Mouse (Mus musculus) intestine, embryonic 16.5 days (tissue): Measurements from ENCODE around the gene Trim2. TPM values are rescaled to one million over a fixed set of nuclear protein-coding genes. Genes with fewer than 3 reads are reported as not detected.
A peak's percentile ranks its signal among the peaks of the same experiment; 100 is the strongest.

ENCODE experiments used
- ATAC-seq: fragments of 200-750 bp; cut with Nextera tagmentation; 2 replicates; pipeline ENCODE4 v1.8.0; 2017; ENCODE audit warnings: moderate TSS enrichment, moderate library complexity
- H3K27ac ChIP-seq: fragments of 300-500 bp; sonication (generic); 2 replicates; pipeline ENCODE4 v1.5.1; 2014; ENCODE audit warnings: mild to moderate bottlenecking, low read length
- H3K27me3 ChIP-seq: fragments of 300-500 bp; sonication (generic); replicated peaks from 2 replicates; pipeline ENCODE4 v1.6.1; 2014; ENCODE audit warnings: low read length, control low read depth, mixed read lengths; ENCODE audit not compliant: control insufficient read depth, insufficient read depth
- H3K36me3 ChIP-seq: fragments of 300-500 bp; sonication (generic); 2 replicates; pipeline ENCODE4 v1.6.1; 2014; ENCODE audit warnings: low read length, control low read depth; ENCODE audit not compliant: control insufficient read depth, insufficient read depth
- H3K4me1 ChIP-seq: fragments of 300-500 bp; sonication (generic); 2 replicates; pipeline ENCODE4 v1.6.1; 2014; ENCODE audit warnings: low read length, control low read depth, mixed read lengths; ENCODE audit not compliant: control insufficient read depth, insufficient read depth
- H3K4me2 ChIP-seq: fragments of 300-500 bp; sonication (generic); 2 replicates; pipeline ENCODE4 v1.6.1; 2014; ENCODE audit warnings: low read depth, low read length, control low read depth
- H3K4me3 ChIP-seq: fragments of 300-500 bp; sonication (generic); 2 replicates; pipeline ENCODE4 v1.5.1; 2014; ENCODE audit warnings: mild to moderate bottlenecking, low read length
- H3K9ac ChIP-seq: fragments of 300-500 bp; sonication (generic); 2 replicates; pipeline ENCODE4 v1.6.1; 2014; ENCODE audit warnings: low read depth, low read length
- H3K9me3 ChIP-seq: fragments of 300-500 bp; sonication (generic); 2 replicates; pipeline ENCODE4 v1.6.1; 2016; ENCODE audit warnings: low read length, control low read depth; ENCODE audit not compliant: control insufficient read depth
- WGBS: fragments of 180-500 bp; shearing (Covaris S2); extraction: QIAGEN DNeasy Blood & Tissue Kit; methylation state at CpG from one replicate; pipeline ENCODE4 v1.1.7; 2014; 5-methylcytosine and 5-hydroxymethylcytosine counted together
- polyA plus RNA-seq: library from polyadenylated mRNA; unstranded; fragments of >200 nt; fragmentation: Nextera tagmentation; extraction: Ambion mirVana; gene quantifications from 2 replicates; pipeline ENCODE4 v1.2.1, GENCODE M21; 2015

Trim2 gene
- polyA plus RNA-seq, 1 experiment from 2014 or later = 57.0 TPM

DNA sequence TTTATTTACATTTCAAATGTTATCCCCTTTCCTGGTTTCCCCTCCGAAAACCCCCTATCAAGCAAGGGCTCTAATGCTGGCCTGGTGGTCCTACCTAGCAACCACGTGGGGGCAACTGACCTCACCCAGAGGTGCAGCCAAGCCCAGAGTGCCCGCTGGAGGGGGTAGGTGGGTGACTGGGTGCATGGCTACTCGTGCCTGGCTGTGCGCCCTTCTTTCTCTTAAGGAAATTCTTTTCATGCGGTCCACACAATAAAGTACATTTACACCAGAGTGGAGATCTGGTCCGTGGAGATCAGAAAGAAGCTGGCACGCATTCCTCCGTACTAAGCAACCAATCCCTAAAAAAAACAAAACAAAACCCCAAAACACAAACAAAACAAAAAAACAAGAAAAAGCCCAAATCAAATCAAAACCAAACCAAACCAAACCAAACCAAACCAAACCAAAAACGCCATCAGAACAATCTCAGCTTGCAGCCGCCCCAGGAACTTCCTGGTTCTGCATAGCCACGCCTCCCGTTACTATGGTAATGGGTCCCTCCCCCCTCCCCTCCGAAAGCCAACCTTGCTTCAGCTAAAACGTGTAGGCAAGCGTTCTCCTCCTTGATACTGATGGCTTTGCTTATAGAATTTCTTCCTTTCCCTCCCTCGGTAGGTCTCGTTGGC, 78.3 kb downstream of the Trim2 start:
- Histone ChIP-seq H3K27me3 (no peaks in the 10 kb centered on the region), H3K4me3 (peak overlapping the region; percentile 46), H3K9ac (peak overlapping the region; percentile 51), H3K36me3 (no peaks in the 10 kb centered on the region), H3K4me2 (peak overlapping the region; percentile 78), H3K9me3 (no peaks in the 10 kb centered on the region), H3K27ac (peak overlapping the region; percentile 62; the same call in 1 of the 2 replicates), H3K4me1 (peaks cover 13% of the 10 kb centered on the region)
- peak; percentile 79 for ATAC-seq
- WGBS = 2% methylated on average over 18 of the region's 18 CpGs

DNA sequence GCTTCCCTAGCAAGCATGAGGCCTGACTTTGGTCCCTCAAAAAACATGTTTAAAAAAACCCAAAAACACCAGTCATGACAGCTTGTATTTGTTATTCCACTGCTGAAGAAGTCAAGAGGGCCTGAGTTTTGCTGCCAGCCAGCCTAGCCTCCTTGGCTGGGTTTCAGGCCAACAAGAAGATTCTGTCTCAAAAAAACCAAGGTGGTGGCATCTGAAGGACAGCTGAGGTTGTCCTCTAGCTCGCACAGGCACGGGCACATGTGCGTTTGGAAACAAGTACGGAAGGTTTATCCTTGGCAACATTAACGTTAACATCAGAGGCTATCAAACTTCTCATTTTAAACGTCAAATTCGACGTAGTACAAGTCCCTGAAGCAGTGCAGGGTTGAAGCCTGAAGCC, 79.0 kb downstream of the Trim2 start:
- 40% methylated on average over 8 of the region's 8 CpGs for WGBS
- Histone ChIP-seq H3K4me1 (peaks cover 13% of the 10 kb centered on the region), H3K27ac (no peak overlapping the region), H3K9ac (no peak overlapping the region), H3K4me2 (no peak overlapping the region), H3K36me3 (no peaks in the 10 kb centered on the region), H3K9me3 (no peaks in the 10 kb centered on the region), H3K4me3 (no peak overlapping the region), H3K27me3 (no peaks in the 10 kb centered on the region)
- ATAC-seq = no peak

DNA sequence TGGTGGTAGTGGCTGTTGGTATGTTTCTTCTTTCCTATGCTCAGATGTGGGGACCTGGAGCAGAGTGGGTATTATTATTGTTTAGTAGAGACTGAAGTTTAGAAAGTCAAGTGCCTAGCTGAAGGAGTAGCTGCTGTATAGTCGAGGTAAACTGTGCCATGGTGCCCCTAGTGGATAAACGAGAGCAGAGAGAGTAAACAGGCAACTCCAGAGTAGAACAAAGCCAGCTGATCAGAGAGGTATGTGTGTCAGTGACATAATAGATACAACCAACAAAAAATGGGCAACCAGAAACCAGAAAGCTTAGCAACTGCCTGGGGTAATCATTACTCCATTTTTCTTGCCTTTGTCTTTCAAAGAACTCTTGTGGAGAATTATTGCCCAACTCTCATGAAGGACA, 81.7 kb downstream of the Trim2 start:
- Histone ChIP-seq H3K9me3 (no peaks in the 10 kb centered on the region), H3K27ac (no peak overlapping the region), H3K36me3 (no peaks in the 10 kb centered on the region), H3K27me3 (no peaks in the 10 kb centered on the region), H3K9ac (no peak overlapping the region), H3K4me3 (no peak overlapping the region), H3K4me1 (peaks cover 12% of the 10 kb centered on the region), H3K4me2 (no peak overlapping the region)
- no peak for ATAC-seq
- 11% methylated on average over 2 of the region's 2 CpGs for WGBS

DNA sequence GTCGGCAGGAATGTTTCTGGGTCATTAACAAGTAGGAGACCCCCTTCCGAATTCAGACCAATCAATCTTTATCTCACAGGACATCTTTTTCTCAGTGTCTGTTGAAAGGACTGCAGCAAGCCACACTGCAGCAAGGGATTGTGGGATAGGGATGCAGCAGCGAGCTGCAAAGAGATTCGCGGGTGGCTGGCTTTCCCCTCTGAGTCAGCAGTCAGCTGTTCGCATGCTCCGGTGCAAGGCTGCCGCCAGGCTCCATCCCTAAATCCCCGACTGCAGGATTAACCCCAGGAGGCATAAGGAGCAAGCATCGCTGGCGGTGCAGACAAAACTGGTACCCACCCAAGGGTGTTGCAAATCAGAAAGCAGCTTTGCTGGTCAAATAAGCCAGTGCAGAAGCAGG, 85.9 kb downstream of the Trim2 start:
- Histone ChIP-seq H3K27ac (no peak overlapping the region), H3K27me3 (no peaks in the 10 kb centered on the region), H3K9ac (peak overlapping the region; percentile 45; the same call in 1 of the 2 replicates)

DNA sequence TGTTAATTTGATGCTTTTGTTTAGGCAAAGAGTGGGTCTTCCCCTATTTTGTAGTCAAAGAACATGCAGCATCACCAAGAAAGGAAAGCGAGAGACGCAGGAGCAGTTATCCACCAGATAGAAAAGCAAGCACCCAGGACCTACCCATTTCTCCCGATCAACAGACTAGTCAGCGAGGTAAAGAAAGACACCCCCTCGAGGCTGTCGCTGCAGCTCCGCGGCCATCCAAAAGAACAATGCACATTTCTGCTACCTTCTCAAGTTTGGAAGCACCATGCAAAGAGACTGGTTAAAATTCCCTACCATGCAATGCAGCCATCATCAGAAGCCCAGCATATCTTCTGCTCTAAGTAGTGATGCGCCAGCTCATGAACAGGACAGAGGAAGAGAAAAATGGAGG, 86.4 kb downstream of the Trim2 start:
- ATAC-seq = no peak
- Histone ChIP-seq H3K27me3 (no peaks in the 10 kb centered on the region), H3K4me2 (peak overlapping the region; percentile 56), H3K36me3 (no peaks in the 10 kb centered on the region), H3K27ac (no peak overlapping the region), H3K9ac (peak overlapping the region; percentile 45; the same call in 1 of the 2 replicates), H3K4me1 (peaks cover 8% of the 10 kb centered on the region), H3K9me3 (no peaks in the 10 kb centered on the region), H3K4me3 (peak overlapping the region; percentile 46)
- WGBS = 16% methylated on average over 9 of the region's 9 CpGs

More for the DNA sequence above, 85.9 kb downstream of the Trim2 start:
- Histone ChIP-seq H3K9me3 (no peaks in the 10 kb centered on the region), H3K4me2 (peak overlapping the region; percentile 56), H3K36me3 (no peaks in the 10 kb centered on the region), H3K4me1 (peaks cover 8% of the 10 kb centered on the region), H3K4me3 (peak overlapping the region; percentile 46)
- ATAC-seq = peak; percentile 55; the same call in 1 of the 2 replicates
- 10% methylated on average over 11 of the region's 11 CpGs for WGBS

DNA sequence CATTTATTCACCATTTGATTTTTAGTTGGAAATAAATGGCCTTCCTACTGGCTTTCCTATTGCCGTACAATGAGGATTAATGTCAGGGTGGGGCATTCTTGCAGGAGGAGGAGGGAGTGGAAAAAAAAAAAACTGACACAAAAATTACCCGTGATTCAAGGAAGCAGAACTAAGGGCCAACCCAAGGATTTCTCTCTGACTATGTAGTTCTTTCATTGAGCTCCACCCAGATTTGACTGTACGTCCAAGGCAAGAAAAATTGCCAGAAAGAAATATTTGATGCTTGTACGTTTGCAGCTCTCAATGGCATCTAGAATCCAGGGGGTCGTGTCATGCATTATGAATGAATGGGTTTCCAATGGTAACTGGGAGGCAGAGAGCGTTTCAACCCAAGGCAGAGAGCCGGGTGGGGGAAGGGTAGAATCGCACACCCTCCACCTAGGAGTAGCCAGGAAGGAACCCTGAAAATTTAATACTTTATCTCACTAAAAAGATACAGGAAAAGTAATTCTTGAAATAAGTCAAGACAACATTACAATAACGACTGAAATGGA, 86.9 kb downstream of the Trim2 start:
- Histone ChIP-seq H3K27ac (no peak overlapping the region), H3K4me3 (peak overlapping the region; percentile 46), H3K9me3 (no peaks in the 10 kb centered on the region), H3K27me3 (no peaks in the 10 kb centered on the region), H3K4me1 (peaks cover 8% of the 10 kb centered on the region), H3K4me2 (peak overlapping the region; percentile 56), H3K9ac (no peak overlapping the region), H3K36me3 (no peaks in the 10 kb centered on the region)
- WGBS = 11% methylated on average over 9 of the region's 9 CpGs
- ATAC-seq = no peak

DNA sequence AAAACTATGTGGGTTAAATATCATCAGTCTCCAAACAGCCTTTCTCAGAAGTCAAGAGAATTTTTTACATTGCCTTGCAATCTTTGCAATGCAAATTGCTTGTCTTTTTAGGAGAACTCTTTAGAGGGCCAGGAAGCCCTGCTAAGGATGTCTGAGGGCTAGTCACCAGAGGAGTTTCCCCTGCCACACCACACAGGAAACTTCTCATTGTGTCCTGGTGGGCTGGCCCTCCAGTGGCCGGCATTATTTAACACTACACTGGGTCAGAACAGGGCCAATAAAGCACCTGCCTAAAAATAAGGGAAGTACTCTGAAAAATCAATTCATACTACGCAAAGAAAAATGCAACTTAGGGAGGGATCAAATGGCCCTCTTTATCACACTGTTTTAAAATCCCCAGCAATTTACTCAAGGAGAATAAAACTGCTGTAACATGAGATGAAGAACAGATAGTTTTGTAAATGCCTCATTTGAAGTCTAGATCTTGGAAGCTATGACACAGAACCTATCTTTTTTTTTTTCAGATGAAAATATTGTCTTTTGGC, 87.4 kb downstream of the Trim2 start:
- WGBS = 31% methylated on average over 2 of the region's 2 CpGs
- Histone ChIP-seq H3K27me3 (no peaks in the 10 kb centered on the region), H3K4me1 (peaks cover 10% of the 10 kb centered on the region), H3K9me3 (no peaks in the 10 kb centered on the region), H3K4me2 (no peak overlapping the region), H3K27ac (no peak overlapping the region), H3K36me3 (no peaks in the 10 kb centered on the region), H3K9ac (no peak overlapping the region), H3K4me3 (no peak overlapping the region)
- no peak for ATAC-seq

DNA sequence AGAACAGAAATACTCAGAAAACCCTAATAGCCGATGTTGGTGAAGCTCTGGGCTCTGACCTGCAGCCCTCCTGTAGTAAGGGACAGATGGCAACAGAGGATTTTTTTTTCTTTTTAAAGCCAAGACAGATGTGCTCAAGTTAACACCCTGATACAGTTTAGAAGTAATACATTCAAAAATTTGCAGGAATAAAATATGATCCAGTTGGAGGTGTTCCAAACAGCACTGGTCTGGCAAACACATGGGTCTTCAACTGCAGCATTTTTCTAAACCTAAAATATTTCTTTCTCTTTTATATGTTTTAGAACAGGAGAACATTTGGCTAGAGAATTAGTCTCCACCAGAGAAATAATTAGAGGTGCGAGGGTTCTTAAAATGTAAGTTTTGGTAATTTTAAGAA, 88.2 kb downstream of the Trim2 start:
- H3K4me2 ChIP-seq = no peak overlapping the region
- no peaks in the 10 kb centered on the region for H3K27me3 ChIP-seq
- 62% methylated on average over 2 of the region's 2 CpGs for WGBS
- H3K36me3 ChIP-seq = no peaks in the 10 kb centered on the region
- no peak overlapping the region for H3K27ac ChIP-seq
- peaks cover 12% of the 10 kb centered on the region for H3K4me1 ChIP-seq
- no peak overlapping the region for H3K4me3 ChIP-seq
- H3K9me3 ChIP-seq = no peaks in the 10 kb centered on the region
- ATAC-seq = no peak
- H3K9ac ChIP-seq = no peak overlapping the region

DNA sequence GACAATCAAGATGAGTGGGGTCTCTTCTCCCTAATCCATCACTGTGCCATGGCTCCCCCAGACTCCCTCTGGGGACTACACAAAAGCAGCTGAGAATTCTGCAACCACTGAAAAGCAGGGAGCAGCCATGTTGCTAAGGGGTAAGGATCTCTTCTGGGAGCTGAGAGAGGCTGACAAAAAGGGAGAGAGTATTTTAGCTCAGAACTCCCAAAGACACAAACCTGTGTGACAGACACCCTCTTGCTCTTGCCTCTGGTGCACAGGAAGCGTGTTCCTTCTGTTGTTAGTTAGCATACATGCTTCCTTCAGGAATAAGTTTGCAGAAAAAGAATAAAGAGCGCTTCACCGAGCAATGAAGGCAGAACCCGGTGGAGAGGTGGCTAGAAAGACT, 88.7 kb downstream of the Trim2 start:
- H3K9me3 ChIP-seq = no peaks in the 10 kb centered on the region
- H3K4me3 ChIP-seq = no peak overlapping the region
- H3K4me2 ChIP-seq = no peak overlapping the region
- no peaks in the 10 kb centered on the region for H3K36me3 ChIP-seq
- peaks cover 12% of the 10 kb centered on the region for H3K4me1 ChIP-seq
- no peak overlapping the region for H3K9ac ChIP-seq
- no peak overlapping the region for H3K27ac ChIP-seq
- no peak for ATAC-seq
- H3K27me3 ChIP-seq = no peaks in the 10 kb centered on the region
- WGBS = 68% methylated on average over 4 of the region's 4 CpGs
